Mouse (Mus musculus) mesoderm, embryonic 11.5 days (tissue): ENCODE measurements around the gene Myo9b.
"Not testable (repeated sequence)": the region's sequence is repeated elsewhere in the genome, so short reads cannot be mapped to it uniquely, and the experiment has no call there.

Experiments used
- DNase-seq: peaks from one replicate; pipeline ENCODE4 v3.0.0-alpha.2; 2012; ENCODE audit warnings: low read depth, low spot score

Myo9b gene

GRCm38 (mm10) chr8:71296784-71297183, 24.3 kb downstream of the Myo9b start:
- DNase-seq, result no peak

GRCm38 (mm10) chr8:71297439-71297838, 24.9 kb downstream of the Myo9b start:
- DNase-seq, result no peak

GRCm38 (mm10) chr8:71299716-71300115, 27.2 kb downstream of the Myo9b start:
- no peak for DNase-seq

- no peak for DNase-seq
These were observed 30.3 kb downstream of the Myo9b start for GRCm38 (mm10) chr8:71302788-71303187.

GRCm38 (mm10) chr8:71303632-71304031, 31.1 kb downstream of the Myo9b start:
- no peak for DNase-seq

- no peak for DNase-seq
These were observed 33.5 kb downstream of the Myo9b start for GRCm38 (mm10) chr8:71305988-71306387.

GRCm38 (mm10) chr8:71307371-71307770, 34.9 kb downstream of the Myo9b start:
- DNase-seq, result no peak

- no peak for DNase-seq
These were observed 35.4 kb downstream of the Myo9b start for GRCm38 (mm10) chr8:71307913-71308312.

- DNase-seq, result no peak
These were observed 37.9 kb downstream of the Myo9b start for GRCm38 (mm10) chr8:71310446-71310845.

- DNase-seq, result peak; percentile 55
These were observed 40.2 kb downstream of the Myo9b start for GRCm38 (mm10) chr8:71312700-71313099.

- no peak for DNase-seq
These were observed 41.4 kb downstream of the Myo9b start for GRCm38 (mm10) chr8:71313951-71314350.

GRCm38 (mm10) chr8:71315972-71316371, 43.5 kb downstream of the Myo9b start:
- DNase-seq, result no peak

GRCm38 (mm10) chr8:71316486-71317031, 44.0 kb downstream of the Myo9b start:
- DNase-seq, result no peak

GRCm38 (mm10) chr8:71318610-71319009, 46.1 kb downstream of the Myo9b start:
- DNase-seq, result not testable (repeated sequence)

GRCm38 (mm10) chr8:71319760-71320159, 47.2 kb downstream of the Myo9b start:
- DNase-seq, result not testable (repeated sequence)

GRCm38 (mm10) chr8:71322939-71323338, 50.4 kb downstream of the Myo9b start:
- DNase-seq, result no peak

GRCm38 (mm10) chr8:71324848-71325247, 52.3 kb downstream of the Myo9b start:
- no peak for DNase-seq

- not testable (repeated sequence) for DNase-seq
These were observed 65.3 kb downstream of the Myo9b start for GRCm38 (mm10) chr8:71337834-71338233.

GRCm38 (mm10) chr8:71340625-71341024, 68.1 kb downstream of the Myo9b start:
- peak; percentile 39 for DNase-seq

GRCm38 (mm10) chr8:71346581-71346980, 74.1 kb downstream of the Myo9b start:
- DNase-seq, result no peak

GRCm38 (mm10) chr8:71351117-71351516, 78.6 kb downstream of the Myo9b start:
- DNase-seq, result no peak

- DNase-seq, result no peak
These were observed 79.0 kb downstream of the Myo9b start for GRCm38 (mm10) chr8:71351520-71351919.

GRCm38 (mm10) chr8:71358026-71358425, 85.5 kb downstream of the Myo9b start:
- no peak for DNase-seq
